Mouse (Mus musculus) thymus, postnatal 0 days (tissue): Measurements from ENCODE around the gene Gm428. TPM values are rescaled to one million over a fixed set of nuclear protein-coding genes. Genes with fewer than 3 reads are reported as not detected.
"Not testable (repeated sequence)": the region's sequence is repeated elsewhere in the genome, so short reads cannot be mapped to it uniquely, and the experiment has no call there.

Experiments
- DNase-seq: peaks from one replicate; pipeline ENCODE4 v3.0.0-alpha.2; 2015; ENCODE audit warnings: low spot score
- polyA plus RNA-seq: library from polyadenylated mRNA; unstranded; fragments of >200 nt; fragmentation: Nextera tagmentation; extraction: Ambion mirVana; gene quantifications from 2 replicates; pipeline ENCODE4 v1.2.1, GENCODE M21; 2015

The Gm428 gene
- polyA plus RNA-seq, result not detected in 2 replicates

DNA sequence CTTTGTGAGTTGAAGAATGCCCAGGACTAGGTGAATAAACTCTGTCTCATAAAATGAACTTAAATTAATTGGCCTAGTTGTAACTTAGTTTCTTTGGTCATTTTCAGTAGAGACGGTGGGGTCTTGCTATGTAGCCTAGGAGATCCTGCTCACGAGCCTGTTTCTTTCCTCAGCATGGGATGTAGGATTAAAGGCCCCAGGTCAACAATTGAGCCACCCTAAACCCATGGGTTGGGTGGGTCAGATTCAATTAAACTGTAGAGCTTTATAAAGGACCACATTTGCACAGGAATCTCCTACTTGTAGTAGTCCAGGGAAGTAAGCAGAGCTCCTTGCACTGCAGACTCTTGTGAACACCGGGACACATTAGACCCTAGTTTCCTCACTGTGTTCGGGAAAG, at the start of gene Gm428:
Gm428 (plus strand) TSS at position 301 of the 400 bp plus-strand sequence.
- DNase-seq, result not testable (repeated sequence)

DNA sequence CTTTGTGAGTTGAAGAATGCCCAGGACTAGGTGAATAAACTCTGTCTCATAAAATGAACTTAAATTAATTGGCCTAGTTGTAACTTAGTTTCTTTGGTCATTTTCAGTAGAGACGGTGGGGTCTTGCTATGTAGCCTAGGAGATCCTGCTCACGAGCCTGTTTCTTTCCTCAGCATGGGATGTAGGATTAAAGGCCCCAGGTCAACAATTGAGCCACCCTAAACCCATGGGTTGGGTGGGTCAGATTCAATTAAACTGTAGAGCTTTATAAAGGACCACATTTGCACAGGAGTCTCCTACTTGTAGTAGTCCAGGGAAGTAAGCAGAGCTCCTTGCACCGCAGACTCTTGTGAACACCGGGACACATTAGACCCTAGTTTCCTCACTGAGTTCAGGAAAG, 45.5 kb upstream of the Gm428 start, which contains the start of gene Gm11236:
Gm11236 (plus strand) TSS at position 301 of the 400 bp plus-strand sequence.
- not testable (repeated sequence) for DNase-seq

DNA sequence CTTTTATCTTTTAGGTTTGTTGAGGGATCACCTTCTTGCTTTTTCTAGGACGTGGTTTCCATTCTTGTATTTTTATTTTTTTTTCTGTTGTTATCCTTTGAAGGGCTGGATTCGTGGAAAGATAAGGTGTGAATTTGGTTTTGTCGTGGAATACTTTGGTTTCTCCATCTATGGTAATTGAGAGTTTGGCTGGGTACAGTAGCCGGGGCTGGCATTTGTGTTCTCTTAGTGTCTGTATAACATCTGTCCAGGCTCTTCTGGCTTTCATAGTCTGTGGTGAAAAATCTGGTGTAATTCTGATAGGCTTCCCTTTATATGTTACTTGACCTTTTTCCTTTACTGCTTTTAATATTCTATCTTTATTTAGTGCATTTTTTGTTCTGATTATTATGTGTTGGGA, 21.5 kb upstream of the Gm428 start:
- DNase-seq, result not testable (repeated sequence)

DNA sequence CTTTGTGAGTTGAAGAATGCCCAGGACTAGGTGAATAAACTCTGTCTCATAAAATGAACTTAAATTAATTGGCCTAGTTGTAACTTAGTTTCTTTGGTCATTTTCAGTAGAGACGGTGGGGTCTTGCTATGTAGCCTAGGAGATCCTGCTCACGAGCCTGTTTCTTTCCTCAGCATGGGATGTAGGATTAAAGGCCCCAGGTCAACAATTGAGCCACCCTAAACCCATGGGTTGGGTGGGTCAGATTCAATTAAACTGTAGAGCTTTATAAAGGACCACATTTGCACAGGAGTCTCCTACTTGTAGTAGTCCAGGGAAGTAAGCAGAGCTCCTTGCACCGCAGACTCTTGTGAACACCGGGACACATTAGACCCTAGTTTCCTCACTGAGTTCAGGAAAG, 15.3 kb upstream of the Gm428 start, which contains the start of gene Gm11239:
Gm11239 (plus strand) TSS at position 301 of the 400 bp plus-strand sequence.
- not testable (repeated sequence) for DNase-seq

DNA sequence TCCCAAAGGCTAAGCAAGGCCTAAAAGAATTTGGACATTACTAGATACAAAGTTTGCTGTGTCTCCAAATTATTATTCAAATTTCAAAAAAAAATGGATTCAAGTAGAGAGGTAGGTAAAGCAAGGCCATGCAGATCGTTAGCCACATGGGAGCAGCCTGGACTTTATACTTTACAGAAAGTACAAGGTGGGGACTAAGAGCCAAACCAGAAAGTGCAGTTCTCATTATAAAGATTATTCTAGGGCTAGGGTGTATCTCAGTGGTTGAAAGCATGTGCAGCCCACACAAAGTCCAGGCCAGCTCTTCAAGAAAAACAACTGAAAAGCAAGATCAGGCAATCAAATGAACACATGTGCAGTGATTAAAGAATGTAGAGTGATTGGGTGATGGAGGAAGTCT, 35.4 kb downstream of the Gm428 start:
- DNase-seq, result no peak

DNA sequence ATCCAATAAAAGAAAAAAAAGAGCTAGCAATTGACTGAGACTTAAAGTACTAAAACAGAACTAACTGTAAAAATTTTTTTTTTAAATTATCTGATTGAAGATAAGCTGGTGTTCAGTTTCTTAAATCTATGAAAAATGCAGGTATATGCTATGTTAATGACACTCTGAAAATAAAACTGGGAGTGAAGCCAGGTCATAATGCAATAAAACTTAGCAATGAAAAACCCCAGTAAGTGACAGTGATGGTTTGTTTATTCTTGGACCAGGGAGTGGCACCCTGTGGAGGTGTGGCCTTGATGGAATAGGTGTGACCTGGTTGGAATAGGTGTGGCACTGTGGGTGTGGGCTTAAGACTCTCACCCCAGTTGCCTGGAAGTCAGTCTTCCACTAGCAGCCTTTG, 36.5 kb downstream of the Gm428 start:
- DNase-seq, result no peak

Other genes with a start within 250 kb of the Gm428 start
- gene Gm11238, start 75.6 kb upstream of the Gm428 start, polyA plus RNA-seq, result not detected in 2 replicates
- not detected in 2 replicates for gene Gm11237, start 60.5 kb upstream of the Gm428 start, polyA plus RNA-seq
- not detected in 2 replicates for gene Gm11236, start 45.4 kb upstream of the Gm428 start, polyA plus RNA-seq
- gene Gm11239, start 15.2 kb upstream of the Gm428 start, polyA plus RNA-seq, result 0.15 TPM in 1 of 2 replicates, not detected in the other
- 2.2 TPM in 2 replicates for gene Rasef, start 107.5 kb downstream of the Gm428 start, polyA plus RNA-seq
- not detected in 2 replicates for gene Gm11758, start 192.8 kb downstream of the Gm428 start, polyA plus RNA-seq
- gene Gm11757, start 207.6 kb downstream of the Gm428 start, polyA plus RNA-seq, result not detected in 2 replicates
- not detected in 2 replicates for gene Gm13871, start 222.4 kb downstream of the Gm428 start, polyA plus RNA-seq
- not detected in 2 replicates for gene Gm11756, start 237.2 kb downstream of the Gm428 start, polyA plus RNA-seq